Mouse (Mus musculus): ENCODE data around the gene Pappa2. TPM values are rescaled to one million over a fixed set of nuclear protein-coding genes. Genes with fewer than 3 reads are reported as not detected.
A peak's percentile ranks its signal among the peaks of the same experiment; 100 is the strongest.

The Pappa2 gene
- polyA plus RNA-seq, 1 experiment from 2014 or later: 2.7 TPM

GRCm38 (mm10) chr1:158819676-158820075, 160.6 kb downstream of the Pappa2 start:
- no peaks in the 10 kb centered on the region for H3K36me3 ChIP-seq (ENCODE audit: insufficient read depth)
- DNase-seq: no peak
- no peaks in the 10 kb centered on the region for H3K9me3 ChIP-seq (ENCODE audit: low read depth, low read length)
- no peaks in the 10 kb centered on the region for H3K4me1 ChIP-seq (ENCODE audit: insufficient read depth)
- no peak overlapping the region for H3K4me2 ChIP-seq
- no peak for ATAC-seq (ENCODE audit: insufficient read depth)
- H3K27ac ChIP-seq (ENCODE audit: low read depth): no peak overlapping the region
- no peak overlapping the region for H3K9ac ChIP-seq
- TF ChIP-seq CTCF (IDR thresholded peaks at IDR 0.05; ENCODE audit: low read depth): no peak
- H3K27me3 ChIP-seq (ENCODE audit: insufficient read depth, low read length): no peaks in the 10 kb centered on the region
- 86% methylated on average over 2 of the region's 2 CpGs for WGBS
- H3K4me3 ChIP-seq (ENCODE audit: low read depth, low read length): no peak overlapping the region

- Histone ChIP-seq H3K36me3 (ENCODE audit: insufficient read depth) (no peaks in the 10 kb centered on the region), H3K27ac (ENCODE audit: low read depth) (no peak overlapping the region), H3K9ac (no peak overlapping the region), H3K4me1 (ENCODE audit: insufficient read depth) (no peaks in the 10 kb centered on the region), H3K27me3 (ENCODE audit: insufficient read depth, low read length) (no peaks in the 10 kb centered on the region), H3K4me3 (ENCODE audit: low read depth, low read length) (no peak overlapping the region), H3K4me2 (no peak overlapping the region), H3K9me3 (ENCODE audit: low read depth, low read length) (no peaks in the 10 kb centered on the region)
- WGBS: 86% methylated on average over 3 of the region's 3 CpGs
- ATAC-seq (ENCODE audit: insufficient read depth) (no peak), DNase-seq (no peak)
- no peak for TF ChIP-seq CTCF (IDR thresholded peaks at IDR 0.05; ENCODE audit: low read depth)
Observed at GRCm38 (mm10) chr1:158816479-158816878, 163.8 kb downstream of the Pappa2 start.

GRCm38 (mm10) chr1:158811887-158812286, 168.4 kb downstream of the Pappa2 start:
- 58% methylated on average over 3 of the region's 3 CpGs for WGBS
- Histone ChIP-seq H3K36me3 (ENCODE audit: insufficient read depth) (no peaks in the 10 kb centered on the region), H3K27me3 (ENCODE audit: insufficient read depth, low read length) (no peaks in the 10 kb centered on the region), H3K9ac (no peak overlapping the region), H3K9me3 (ENCODE audit: low read depth, low read length) (no peaks in the 10 kb centered on the region), H3K4me2 (no peak overlapping the region), H3K27ac (ENCODE audit: low read depth) (no peak overlapping the region), H3K4me1 (ENCODE audit: insufficient read depth) (no peaks in the 10 kb centered on the region), H3K4me3 (ENCODE audit: low read depth, low read length) (no peak overlapping the region)
- ATAC-seq (ENCODE audit: insufficient read depth): no peak
- peak; percentile 8 for DNase-seq
- TF ChIP-seq CTCF (IDR thresholded peaks at IDR 0.05; ENCODE audit: low read depth): no peak

- Histone ChIP-seq H3K9me3 (ENCODE audit: low read depth, low read length) (no peaks in the 10 kb centered on the region), H3K9ac (no peak overlapping the region), H3K4me3 (ENCODE audit: low read depth, low read length) (no peak overlapping the region), H3K27ac (ENCODE audit: low read depth) (no peak overlapping the region), H3K4me1 (ENCODE audit: insufficient read depth) (no peaks in the 10 kb centered on the region), H3K36me3 (ENCODE audit: insufficient read depth) (no peaks in the 10 kb centered on the region), H3K4me2 (no peak overlapping the region), H3K27me3 (ENCODE audit: insufficient read depth, low read length) (no peaks in the 10 kb centered on the region)
- ATAC-seq (ENCODE audit: insufficient read depth) (no peak), DNase-seq (no peak)
- WGBS: 86% methylated on average over 5 of the region's 5 CpGs
- TF ChIP-seq CTCF (IDR thresholded peaks at IDR 0.05; ENCODE audit: low read depth): no peak
Observed at GRCm38 (mm10) chr1:158775486-158775885, 204.8 kb downstream of the Pappa2 start.

GRCm38 (mm10) chr1:158773102-158773501, 207.2 kb downstream of the Pappa2 start:
- no peaks in the 10 kb centered on the region for H3K4me1 ChIP-seq (ENCODE audit: insufficient read depth)
- H3K9ac ChIP-seq: no peak overlapping the region
- H3K4me2 ChIP-seq: no peak overlapping the region
- no peak overlapping the region for H3K4me3 ChIP-seq (ENCODE audit: low read depth, low read length)
- ATAC-seq (ENCODE audit: insufficient read depth) (peak; percentile 70), DNase-seq (peak; percentile 81)
- H3K36me3 ChIP-seq (ENCODE audit: insufficient read depth): no peaks in the 10 kb centered on the region
- no peaks in the 10 kb centered on the region for H3K9me3 ChIP-seq (ENCODE audit: low read depth, low read length)
- H3K27ac ChIP-seq (ENCODE audit: low read depth): no peak overlapping the region
- TF ChIP-seq CTCF (IDR thresholded peaks at IDR 0.05; ENCODE audit: low read depth): no peak
- H3K27me3 ChIP-seq (ENCODE audit: insufficient read depth, low read length): no peaks in the 10 kb centered on the region

GRCm38 (mm10) chr1:158770756-158771155, 209.5 kb downstream of the Pappa2 start:
- no peak overlapping the region for H3K4me3 ChIP-seq (ENCODE audit: low read depth, low read length)
- DNase-seq (no peak), ATAC-seq (ENCODE audit: insufficient read depth) (no peak)
- no peaks in the 10 kb centered on the region for H3K27me3 ChIP-seq (ENCODE audit: insufficient read depth, low read length)
- H3K4me2 ChIP-seq: no peak overlapping the region
- H3K27ac ChIP-seq (ENCODE audit: low read depth): no peak overlapping the region
- no peaks in the 10 kb centered on the region for H3K9me3 ChIP-seq (ENCODE audit: low read depth, low read length)
- no peaks in the 10 kb centered on the region for H3K4me1 ChIP-seq (ENCODE audit: insufficient read depth)
- 67% methylated on average over 4 of the region's 4 CpGs for WGBS
- no peaks in the 10 kb centered on the region for H3K36me3 ChIP-seq (ENCODE audit: insufficient read depth)
- no peak overlapping the region for H3K9ac ChIP-seq
- no peak for TF ChIP-seq CTCF (IDR thresholded peaks at IDR 0.05; ENCODE audit: low read depth)

GRCm38 (mm10) chr1:158770036-158770655, 210.1 kb downstream of the Pappa2 start:
- Histone ChIP-seq H3K27me3 (ENCODE audit: insufficient read depth, low read length) (no peaks in the 10 kb centered on the region), H3K9ac (no peak overlapping the region), H3K27ac (ENCODE audit: low read depth) (no peak overlapping the region), H3K4me1 (ENCODE audit: insufficient read depth) (no peaks in the 10 kb centered on the region), H3K4me2 (no peak overlapping the region), H3K36me3 (ENCODE audit: insufficient read depth) (no peaks in the 10 kb centered on the region), H3K9me3 (ENCODE audit: low read depth, low read length) (no peaks in the 10 kb centered on the region), H3K4me3 (ENCODE audit: low read depth, low read length) (no peak overlapping the region)
- peak; percentile 70 for DNase-seq
- WGBS: 51% methylated on average over 7 of the region's 7 CpGs
- ATAC-seq (ENCODE audit: insufficient read depth): peak; percentile 70; the same call in 1 of the 2 replicates
- no peak for TF ChIP-seq CTCF (IDR thresholded peaks at IDR 0.05; ENCODE audit: low read depth)

All from lung, embryonic 14.5 days (tissue).